10 mouse cellular contexts compared by ENCODE assay signal in the genomic region with DNA sequence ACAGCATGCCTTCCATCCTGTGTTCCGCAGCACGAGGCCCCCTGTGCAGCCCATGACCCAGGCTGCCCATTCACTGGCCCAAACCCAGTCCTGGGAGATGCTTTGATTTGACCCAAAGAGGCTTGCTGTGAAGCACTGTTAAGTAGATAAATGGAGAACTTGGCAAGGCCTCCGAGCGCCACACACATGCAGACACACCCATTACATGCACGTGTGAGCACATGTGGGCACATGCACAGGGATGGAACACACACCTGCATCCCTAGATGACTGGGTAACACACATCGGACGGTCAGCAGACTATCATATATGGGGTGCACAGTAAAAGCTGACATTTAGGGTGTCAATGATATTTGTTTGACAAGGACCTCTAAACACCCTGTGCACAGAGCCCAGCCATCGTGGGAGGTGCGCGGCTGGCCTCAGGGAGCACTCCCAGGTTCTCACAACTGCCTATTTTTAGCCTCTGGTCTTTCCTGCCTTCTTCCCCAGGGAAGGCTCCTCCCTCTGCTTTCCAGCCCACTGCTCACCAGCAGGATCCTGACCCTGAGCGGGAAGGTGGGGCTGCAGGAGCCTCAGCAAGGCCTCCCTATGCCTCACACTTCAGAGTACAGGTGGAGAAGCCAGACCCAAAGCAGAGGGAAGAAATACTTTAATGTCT.
A peak's percentile ranks its signal among the peaks of the same experiment; 100 is the strongest.
DNase-seq lines count a peak whose midpoint lies in the region; ATAC-seq and TF ChIP-seq lines count a peak whose summit lies in the region.
"Had no signal": no experiment of that assay in that cellular context is flagged by ENCODE, and none has a peak within 500 bp of the region (broad histone marks: within the 10 kb centered on the region; RNA-seq: fewer than 3 reads in every experiment).

No protein-coding gene starts in this region.

- H3K4me3 ChIP-seq in cerebellum, adult 2 months (replicated peaks; ENCODE audit: insufficient read depth, low read depth, low read length): no peak overlapping the region
- H3K4me3 ChIP-seq in heart, embryonic 16.5 days (ENCODE audit: low read length): no peak overlapping the region
- H3K4me3 ChIP-seq in forebrain, embryonic 15.5 days: no peak overlapping the region

- in situ Hi-C loops in Patski (cut with MboI; ENCODE audit: low pct_unique_long_range_greater_than_20kb): no loop called here

- TF ChIP-seq CTCF in cerebellum, adult 2 months (IDR thresholded peaks at IDR 0.05; ENCODE audit: borderline replicate concordance, insufficient read depth, low read depth, low read length): no peak
- no peak for TF ChIP-seq CTCF in Patski (IDR thresholded peaks at IDR 0.05)

- peak overlapping the region; percentile 11 for H3K4me2 ChIP-seq in heart, embryonic 16.5 days (ENCODE audit: low read depth, low read length)
- no peak overlapping the region for H3K4me2 ChIP-seq in forebrain, embryonic 15.5 days (replicated peaks)

- 0 out of 2 replicates have a peak overlapping the region, but pooled peaks have one; percentile 4 for H3K9ac ChIP-seq in heart, embryonic 16.5 days (ENCODE audit: low read length)
- no peak overlapping the region for H3K9ac ChIP-seq in forebrain, embryonic 15.5 days (replicated peaks)

- H3K4me1 ChIP-seq in cerebellum, adult 2 months (ENCODE audit: control insufficient read depth, insufficient read depth, low read length): peaks cover 80% of the 10 kb centered on the region
- peaks cover 84% of the 10 kb centered on the region for H3K4me1 ChIP-seq in heart, embryonic 16.5 days (ENCODE audit: control insufficient read depth, insufficient read depth, low read length)
- H3K4me1 ChIP-seq in forebrain, embryonic 15.5 days: peaks cover 37% of the 10 kb centered on the region

- no peak for TF ChIP-seq POLR2A in cerebellum, adult 2 months (IDR thresholded peaks at IDR 0.05; ENCODE audit: borderline replicate concordance, insufficient read depth, low read length)

- CTCF ChIA-PET in Patski (lab: Charles Lee): interaction anchor here (1.6 kb wide), 1 partner anchor 10 kb away, joined by 5 read pairs; no protein-coding TSS in a partner anchor

- peak; percentile 26 for ATAC-seq in Patski
- ATAC-seq in heart, embryonic 16.5 days (replicated peaks; ENCODE audit: extremely low read depth, insufficient read depth, low FRiP score): peak; percentile 20
- ATAC-seq in forebrain, embryonic 15.5 days (replicated peaks): no peak

- H3K27me3 ChIP-seq in cerebellum, adult 2 months (ENCODE audit: control insufficient read depth, insufficient read depth, low read length): no peaks in the 10 kb centered on the region
- no peaks in the 10 kb centered on the region for H3K27me3 ChIP-seq in Patski
- H3K27me3 ChIP-seq in heart, embryonic 16.5 days (ENCODE audit: control insufficient read depth, insufficient read depth, low read length): no peaks in the 10 kb centered on the region
- H3K27me3 ChIP-seq in forebrain, embryonic 15.5 days: no peaks in the 10 kb centered on the region

- H3K36me3 ChIP-seq in heart, embryonic 16.5 days (ENCODE audit: control insufficient read depth, insufficient read depth): no peaks in the 10 kb centered on the region
- no peaks in the 10 kb centered on the region for H3K36me3 ChIP-seq in forebrain, embryonic 15.5 days

- POLR2A ChIA-PET in Patski (lab: Charles Lee): no interaction called here

- peak overlapping the region; percentile 83 for H3K27ac ChIP-seq in cerebellum, adult 2 months (ENCODE audit: insufficient read depth, low read length)
- H3K27ac ChIP-seq in heart, embryonic 16.5 days (ENCODE audit: low read length): peak overlapping the region; percentile 83
- H3K27ac ChIP-seq in forebrain, embryonic 15.5 days (replicated peaks): no peak overlapping the region

- no peaks in the 10 kb centered on the region for H3K9me3 ChIP-seq in heart, embryonic 16.5 days (replicated peaks; ENCODE audit: control insufficient read depth, low read length)
- no peaks in the 10 kb centered on the region for H3K9me3 ChIP-seq in forebrain, embryonic 15.5 days

- 36% methylated on average over 11 of the region's 11 CpGs for WGBS in cerebellum, adult 2 months
- WGBS in heart, embryonic 16.5 days: 29% methylated on average over 11 of the region's 11 CpGs
- WGBS in forebrain, embryonic 15.5 days: 69% methylated on average over 11 of the region's 11 CpGs

- intact Hi-C loops in left cerebral cortex, postnatal 25 days (cut with DNase I): no loop called here

- DNase-seq in cerebellum, adult 2 months: no peak
- DNase-seq in cerebellum, postnatal 4 days (ENCODE audit: low spot score in 2 of 2): no peak
- DNase-seq in Patski (ENCODE audit: low read depth, low spot score) (no peak), MN1 (ENCODE audit: low spot score) (no peak)
- peak; percentile 80 for DNase-seq in kidney, postnatal 14 days
- no peak for DNase-seq in left cerebral cortex, postnatal 25 days (ENCODE audit: low spot score in 2 of 2)
- DNase-seq: gastrocnemius, postnatal 10 days; right cerebral cortex, postnatal 25 days had no signal
